Mouse (Mus musculus) B cell, adult 2 months (primary cell): ENCODE measurements around the gene Gnb2.

Experiments used
- DNase-seq, 2 experiments: peaks; one replicate each; pipeline ENCODE4 v3.0.0; 2022

The Gnb2 gene

DNA sequence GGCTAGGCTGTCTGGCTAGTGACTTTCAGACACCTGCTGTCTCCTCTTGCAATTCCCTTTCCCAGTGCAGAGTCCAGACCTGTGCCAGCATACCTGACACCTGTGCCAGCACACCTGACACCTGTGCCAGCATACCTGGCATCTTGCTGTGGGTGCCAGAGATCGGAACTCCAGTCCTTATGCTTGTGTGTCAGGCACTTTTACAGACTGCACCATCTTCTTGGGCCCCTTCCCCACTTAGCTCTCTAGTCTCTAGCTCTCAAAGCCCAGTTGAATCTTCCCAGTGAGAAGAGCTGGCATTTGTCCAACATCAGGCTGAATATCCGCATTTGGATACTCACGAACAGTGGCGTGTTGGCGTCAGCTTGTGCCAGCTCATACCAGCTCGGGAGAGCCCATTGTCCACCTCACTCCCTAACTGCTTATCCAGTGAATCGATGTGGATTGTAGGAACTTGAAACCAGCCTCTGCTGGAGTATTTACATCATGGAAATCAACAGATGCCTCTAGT lies 6.0 kb upstream of the Gnb2 start:
- DNase-seq = no peak

DNA sequence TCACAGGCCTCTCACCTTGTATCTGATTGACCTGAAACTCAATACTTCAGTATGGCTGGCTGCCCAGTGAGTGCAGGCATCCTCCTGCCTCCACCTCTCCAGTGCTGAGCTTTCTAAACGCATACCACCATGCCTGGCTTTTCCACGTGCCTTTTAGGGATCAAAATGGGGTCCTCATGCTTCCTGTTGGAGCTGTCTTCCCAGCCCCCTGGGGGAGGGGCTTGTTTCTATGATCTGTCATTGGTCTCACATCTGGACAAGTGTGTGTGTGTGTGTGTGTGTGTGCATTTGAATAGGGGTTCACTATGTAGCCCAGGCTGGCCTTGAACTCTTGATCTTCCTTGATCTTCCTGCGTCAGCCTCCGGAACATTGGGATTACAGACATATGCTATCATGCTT lies 4.2 kb upstream of the Gnb2 start:
- no peak for DNase-seq

DNA sequence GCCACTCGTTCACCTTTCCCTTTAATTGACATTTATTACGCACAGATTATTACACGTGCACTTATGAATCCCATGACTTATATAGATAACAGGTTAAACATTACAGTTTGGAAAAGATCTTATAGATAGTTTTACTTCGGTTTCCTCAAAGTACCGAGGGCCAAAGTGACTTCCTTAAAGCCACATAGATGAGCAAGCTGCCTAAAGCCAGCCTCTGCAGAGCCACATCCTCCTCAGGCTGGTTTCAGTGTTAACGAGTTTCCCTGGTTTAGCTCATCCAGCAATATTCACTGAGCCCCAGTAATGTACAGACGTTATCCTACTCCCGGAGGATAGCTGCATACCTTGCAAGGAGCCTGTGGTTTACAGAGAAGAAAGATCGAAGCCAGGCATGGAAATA lies 2.0 kb upstream of the Gnb2 start:
- no peak for DNase-seq

DNA sequence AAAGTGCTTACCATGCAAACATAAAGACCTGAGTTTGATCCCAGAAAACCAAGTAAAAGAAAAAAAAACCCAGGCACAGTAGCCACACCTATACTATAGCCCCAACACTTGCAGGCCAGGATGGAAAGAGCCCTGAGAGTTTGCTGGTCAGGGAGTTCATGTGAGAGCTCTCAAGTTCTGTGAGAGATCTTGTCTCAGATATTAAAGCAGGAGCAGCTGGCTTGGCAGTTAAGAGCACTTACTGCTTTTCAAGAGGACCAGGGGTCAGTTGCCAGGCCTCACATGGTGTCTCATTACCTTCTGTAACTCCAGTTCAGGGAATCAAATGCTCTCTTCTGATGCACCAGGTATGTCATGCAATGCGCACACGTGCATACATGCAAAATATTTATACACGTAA lies 1.5 kb upstream of the Gnb2 start:
- DNase-seq = no peak

DNA sequence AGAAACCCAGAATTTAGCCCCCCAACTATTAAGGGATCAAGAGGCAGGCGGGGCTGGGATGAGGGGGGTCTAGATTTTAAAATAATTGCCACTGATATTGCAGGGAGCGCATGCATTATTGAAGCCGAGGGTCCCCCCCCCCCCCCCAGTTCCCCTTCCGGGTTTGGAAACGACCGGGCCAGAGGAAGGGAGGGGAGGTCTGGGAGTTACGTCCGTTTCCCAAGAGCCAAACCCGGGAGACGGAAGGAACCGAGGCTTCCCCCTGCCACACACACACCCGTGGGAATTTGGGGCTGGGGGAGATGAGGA lies 548 bp downstream of the Gnb2 start:
- no peak for DNase-seq

DNA sequence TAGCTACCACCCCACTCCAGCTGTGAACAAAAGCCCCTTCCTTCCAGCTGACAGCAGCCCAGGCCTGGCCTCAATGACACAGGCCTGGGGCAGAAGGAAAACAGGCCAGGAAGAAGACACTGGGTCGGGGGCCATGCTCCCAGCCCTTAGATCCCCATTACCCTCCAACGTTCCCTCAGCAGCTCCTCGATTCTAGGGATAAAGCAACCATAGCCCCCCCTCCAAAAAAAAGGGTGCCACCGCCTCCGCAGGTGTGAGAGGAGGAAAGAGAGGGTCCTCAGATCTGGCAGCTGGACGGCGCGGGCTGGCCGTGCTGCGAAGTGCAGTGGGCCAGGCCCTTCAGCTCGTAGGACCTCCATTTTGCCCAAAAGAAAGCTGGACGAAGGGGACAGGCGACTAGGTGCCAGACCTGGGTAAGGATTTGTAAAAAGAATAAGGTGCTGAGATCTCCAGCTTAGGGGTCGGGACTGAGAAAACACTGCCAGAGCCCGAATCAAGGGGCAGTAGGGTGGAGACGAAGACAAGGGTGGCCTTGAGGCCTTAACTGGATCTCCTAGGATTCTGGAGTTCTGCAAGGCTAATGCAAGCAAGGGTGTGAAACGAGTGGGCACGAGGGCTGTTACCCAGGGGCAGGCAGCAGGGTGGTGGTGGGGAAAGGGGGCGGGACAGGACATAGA lies 1.0 kb downstream of the Gnb2 start:
- peak; percentile 27 to 34 for DNase-seq

DNA sequence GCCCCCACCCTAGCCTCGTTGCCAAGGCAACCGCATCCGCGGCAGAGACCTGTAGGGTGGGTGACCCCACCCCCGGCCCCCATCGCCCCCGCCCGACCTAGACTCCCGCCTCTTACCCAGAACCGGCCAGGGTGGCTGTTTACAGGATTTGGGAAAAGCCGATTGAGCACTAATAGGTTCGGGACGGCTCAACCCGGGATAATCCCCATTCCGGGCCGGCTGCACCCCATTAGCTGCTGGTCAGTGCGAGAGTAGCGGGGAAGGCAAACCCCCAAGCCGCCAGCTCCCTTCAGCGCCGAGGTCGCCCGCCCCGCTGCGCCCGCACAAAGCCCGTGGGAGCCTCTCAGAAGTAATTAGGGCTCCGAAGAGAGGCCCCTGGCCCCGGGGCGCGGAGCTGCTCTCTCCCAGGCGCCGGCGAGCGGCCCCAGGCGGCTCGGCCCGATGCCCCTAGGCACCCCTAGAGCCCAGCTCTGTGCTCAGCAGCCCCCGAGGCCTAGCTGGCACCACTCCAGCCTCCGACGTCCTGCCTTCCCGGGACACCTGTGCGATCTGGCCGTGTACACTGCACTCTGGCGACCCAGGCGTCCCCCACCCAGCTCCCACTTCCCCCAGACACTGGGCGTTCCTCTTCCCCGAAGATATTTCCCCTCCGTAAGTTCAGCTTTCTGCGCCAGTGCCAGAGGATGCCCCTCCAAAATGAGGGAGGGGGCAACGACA lies 1.7 kb downstream of the Gnb2 start:
- DNase-seq = peak; percentile 48 to 61

DNA sequence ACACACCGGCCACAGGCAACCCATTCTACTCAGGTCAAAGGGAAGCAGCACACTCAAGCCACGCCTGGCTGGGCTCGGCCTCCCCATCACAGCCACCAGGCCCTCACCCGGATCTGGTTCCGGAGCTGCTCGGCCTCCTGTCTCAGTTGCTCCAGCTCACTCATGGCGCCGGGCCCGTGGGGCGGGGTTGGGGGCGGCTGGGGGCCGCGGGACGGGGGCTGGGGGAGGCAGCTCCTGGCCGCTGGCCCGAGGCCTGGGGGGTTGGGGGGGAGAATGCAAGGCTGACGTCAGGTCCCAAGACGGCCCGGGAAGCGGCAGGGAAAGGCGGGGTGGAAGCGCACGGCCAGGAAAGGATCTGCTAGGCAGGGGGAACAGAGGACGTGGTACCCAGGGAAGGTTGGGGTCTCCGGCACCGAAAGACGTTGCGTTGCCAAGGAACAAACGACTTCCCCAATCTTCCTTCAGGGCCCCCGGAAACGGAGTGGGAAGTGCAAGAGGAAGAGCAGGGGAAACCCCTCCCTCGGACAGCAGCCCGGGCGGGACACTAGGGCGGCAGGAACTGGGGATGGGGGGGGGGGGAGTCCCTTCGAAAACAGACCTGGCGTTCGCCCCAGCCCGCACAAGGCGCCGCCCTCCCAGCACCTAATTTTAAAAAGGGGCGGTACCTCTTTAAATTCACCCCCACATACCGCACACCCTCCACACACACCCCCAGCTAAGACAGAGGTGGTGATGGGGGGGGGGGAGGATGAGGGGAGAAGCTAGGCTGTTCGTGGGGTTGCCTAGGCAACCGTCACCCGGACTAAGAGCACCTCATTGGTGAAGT lies 2.5 kb downstream of the Gnb2 start:
- DNase-seq = peak; percentile 78 to 79

DNA sequence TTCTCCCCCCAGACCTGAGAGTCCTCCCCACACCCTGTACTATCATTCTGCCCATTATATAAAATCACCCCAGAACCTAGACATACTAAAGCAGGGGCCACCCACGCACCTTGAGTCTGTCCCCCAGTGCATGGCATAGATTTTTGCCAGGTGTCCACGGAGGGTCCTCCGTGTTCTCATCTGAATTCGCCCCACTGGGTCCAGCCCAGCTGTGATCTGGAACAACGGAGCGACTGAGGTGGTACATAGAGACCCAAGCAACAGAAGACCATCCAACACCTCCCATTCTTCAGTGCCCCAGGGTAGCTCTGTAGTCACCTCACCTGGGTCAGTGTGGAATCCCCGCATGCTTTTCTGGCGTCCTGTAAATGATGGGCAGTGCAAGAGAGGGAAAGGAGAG lies 3.2 kb downstream of the Gnb2 start:
- no peak for DNase-seq

DNA sequence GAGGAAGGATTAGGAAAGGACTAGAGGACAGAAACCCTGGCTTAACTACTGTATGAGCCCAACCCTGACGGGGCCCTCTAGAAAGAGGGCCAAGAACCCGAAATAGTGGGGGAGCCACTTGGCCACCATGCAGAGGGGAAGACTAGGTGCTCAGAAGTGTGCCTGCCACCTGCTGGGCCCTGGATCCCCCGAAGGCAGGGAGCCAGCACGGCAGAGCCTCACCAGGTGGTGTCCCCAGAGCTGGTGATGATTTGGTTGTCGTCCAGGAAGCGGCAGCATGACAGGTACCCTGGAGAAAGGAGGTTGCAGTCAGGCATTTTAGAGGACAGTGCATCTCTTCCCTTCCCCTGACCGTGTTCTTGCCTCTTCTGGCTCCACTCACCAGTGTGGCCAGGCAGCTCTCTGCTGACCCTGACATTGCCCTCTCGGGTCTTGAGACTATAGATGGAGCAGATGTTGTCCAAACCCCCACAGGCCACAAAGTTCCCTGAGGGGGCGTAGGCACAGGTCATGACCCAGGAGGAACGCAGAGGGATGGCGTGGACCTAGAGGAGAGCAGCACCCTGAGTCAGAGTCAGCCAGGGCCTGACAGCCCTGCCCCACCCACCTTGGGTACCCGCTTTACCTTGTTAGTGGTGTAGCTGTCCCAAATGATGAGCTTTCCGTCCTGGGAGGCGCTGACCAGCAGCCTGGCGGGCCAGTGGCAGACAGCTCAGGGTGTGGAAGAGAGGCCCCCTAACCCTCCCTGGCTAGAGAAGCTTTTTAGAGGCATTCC lies 3.9 kb downstream of the Gnb2 start:
- no peak for DNase-seq

DNA sequence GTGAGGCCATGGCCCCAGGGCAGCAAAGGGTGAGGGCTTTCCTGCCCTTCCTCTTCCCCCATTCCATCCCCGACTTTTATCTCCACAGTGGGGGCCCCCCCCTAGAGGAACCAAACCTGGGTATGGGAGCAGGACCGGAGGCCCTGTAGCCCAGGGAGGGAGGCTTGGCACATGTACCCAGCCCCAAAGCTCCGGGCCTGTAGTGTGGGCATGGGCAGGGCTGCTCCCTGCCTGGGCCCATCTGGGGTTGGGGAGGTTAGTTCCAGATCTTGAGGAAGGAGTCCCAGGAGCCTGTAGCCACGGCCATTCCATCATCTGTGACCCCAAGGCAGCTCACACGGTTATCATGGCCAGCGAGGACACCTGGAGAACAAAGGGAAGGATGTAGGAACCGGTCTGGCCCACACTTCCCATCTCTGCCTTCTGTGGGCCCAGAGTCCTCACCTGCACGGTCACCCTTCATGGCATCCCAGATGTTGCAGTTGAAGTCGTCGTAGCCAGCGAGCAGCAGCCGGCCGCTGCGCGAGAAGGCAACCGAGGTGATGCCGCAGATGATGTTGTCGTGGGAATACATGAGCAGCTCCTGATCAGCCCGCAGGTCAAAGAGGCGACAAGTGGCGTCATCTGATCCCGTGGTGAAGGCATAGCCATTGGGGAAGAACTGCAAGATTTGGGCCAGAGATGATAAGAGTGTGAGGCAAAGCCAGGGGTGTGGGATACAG lies 4.9 kb downstream of the Gnb2 start:
- no peak for DNase-seq

DNA sequence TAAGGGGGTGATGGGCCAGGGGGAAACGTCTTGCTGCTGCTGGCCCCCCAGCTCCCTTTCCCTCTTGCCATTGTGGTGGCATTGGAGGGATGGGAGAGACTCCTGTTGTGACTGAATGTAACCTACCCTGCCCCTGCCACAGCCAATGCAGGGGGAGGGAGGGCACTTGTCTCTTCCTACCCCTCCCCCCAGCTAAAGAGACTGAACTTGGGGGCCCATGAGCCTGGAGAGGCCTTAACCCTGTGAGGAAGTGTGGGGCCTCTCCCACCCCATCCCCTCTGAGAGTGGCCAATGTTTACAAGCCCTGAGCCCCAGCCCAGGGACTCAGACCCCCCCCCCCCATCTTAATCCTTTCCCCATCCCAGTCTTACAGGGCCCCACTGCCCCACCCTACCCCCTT lies 5.9 kb downstream of the Gnb2 start:
- DNase-seq = no peak

DNA sequence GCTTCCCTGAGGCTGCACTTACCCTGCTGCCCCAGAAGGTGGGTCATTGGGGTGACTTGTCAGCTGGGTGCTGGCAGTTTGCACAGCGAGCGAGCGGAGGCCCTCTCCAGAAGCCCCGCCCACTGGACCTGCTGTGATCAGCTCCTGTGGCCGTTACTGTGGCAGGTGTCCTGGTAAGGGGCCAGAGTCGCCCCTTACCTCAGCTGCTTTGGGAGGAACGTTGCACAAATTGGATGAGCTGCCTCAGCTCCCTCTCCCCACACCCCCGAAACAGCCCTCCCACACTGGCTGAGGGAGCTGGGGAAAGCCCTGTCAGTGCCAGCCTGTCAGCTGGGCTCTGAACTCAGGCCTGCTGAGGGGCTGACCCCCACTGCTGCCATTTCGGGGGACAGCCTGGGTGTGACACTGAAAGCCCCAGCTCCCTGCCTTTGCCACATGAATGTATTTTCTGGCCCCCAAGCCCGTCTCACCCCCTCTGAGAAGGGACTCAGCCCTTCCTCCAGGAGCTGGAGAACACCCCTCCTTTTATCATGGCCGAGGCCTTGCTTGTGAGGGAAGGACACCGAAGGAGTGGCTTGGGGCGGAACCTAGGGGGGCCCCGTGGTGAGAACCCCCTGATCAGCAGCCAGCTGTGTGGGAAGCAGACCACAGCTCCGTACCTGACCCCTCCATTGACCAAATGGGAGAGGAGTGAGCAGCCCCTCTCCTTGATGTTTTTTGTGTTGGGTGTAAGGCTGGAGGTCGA lies 6.9 kb downstream of the Gnb2 start:
- peak in 1 of 2 experiments; percentile 20 for DNase-seq

DNA sequence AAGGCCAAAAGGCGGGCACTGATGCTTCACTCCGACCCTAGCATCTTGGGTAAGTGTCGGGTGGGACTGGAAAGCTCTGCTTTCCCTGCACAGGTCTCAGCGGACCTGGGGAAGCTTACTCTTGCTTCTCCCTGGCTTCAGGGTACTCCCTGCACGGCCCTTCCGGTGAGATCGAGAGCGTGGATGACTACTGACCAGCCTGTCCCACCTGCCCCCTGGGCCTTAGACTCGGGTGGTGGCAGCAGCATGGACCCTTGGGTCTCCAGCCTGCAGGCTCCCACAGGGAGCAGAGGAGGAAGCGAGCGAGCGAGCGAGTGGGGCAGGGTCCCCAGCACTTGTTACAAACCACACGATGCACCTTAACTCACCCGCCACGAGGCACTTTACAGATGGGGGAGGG lies 7.8 kb downstream of the Gnb2 start:
- no peak for DNase-seq

DNA sequence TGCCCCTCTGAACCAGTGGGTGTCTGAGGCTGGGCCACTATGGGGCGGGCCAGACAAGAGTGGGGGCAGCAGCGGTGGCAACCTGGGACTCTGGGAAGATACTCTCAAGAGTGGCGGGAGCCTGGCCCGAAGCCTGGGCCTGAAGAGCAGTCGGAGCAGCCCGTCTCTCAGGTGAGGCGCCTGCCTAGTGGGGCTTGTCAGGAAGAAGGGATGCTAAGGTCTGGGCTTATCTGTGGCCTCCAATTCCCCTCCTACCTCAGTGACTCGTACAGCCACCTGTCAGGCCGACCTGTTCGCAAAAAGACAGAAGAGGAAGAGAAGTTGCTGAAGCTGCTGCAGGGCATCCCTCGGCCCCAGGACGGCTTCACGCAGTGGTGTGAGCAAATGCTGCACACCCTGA lies 8.6 kb downstream of the Gnb2 start:
- DNase-seq = no peak

DNA sequence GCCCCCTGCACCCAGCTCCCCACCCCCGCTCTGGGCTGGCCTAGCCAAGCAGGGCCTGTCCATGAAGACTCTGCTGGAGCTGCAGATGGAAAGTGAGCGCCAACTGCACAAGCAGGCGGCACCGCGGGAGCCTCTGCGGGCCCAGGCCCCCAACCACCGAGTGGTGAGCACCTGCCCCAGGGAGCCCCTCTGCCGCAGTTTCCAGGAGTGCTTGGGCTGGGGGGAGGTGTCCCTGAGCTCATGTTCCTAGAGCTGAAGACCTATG lies 9.1 kb downstream of the Gnb2 start:
- no peak for DNase-seq

DNA sequence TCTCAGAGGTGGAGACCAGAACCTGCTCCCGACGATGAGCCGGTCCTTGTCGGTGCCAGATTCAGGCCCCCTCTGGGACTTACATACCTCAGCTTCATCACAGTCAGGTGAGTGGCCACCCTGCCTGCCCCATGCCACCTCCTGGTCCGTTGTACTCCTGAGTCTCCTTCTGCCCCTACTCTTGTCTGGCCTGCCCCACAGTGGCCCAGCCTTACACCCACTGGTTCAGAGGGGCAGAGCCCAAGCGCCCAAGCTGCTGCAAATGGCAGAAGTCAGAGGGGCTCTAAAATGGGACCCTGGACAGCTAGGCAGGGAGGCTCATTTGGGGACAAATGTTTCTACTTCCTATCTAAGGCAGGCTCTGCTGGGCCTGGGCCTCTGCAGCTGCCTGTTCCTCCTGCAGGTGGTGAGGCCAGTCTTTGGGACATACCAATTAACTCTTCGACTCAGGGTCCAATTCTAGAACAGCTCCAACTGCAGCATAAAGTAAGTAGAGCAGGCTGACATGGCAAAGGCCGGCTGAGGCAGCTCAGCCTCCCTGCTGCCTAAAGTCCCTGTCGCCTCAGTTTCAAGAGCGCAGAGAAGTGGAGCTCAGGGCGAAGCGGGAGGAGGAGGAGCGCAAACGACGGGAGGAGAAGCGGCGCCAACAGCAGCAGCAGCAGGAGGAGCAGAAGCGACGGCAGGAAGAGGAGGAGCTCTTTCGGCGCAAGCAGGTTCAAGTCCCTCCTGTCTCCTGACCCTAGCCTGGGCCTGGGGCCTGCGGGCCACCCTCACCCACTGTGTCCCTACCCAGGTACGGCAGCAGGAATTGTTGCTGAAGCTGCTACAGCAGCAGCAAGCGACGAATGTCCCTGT lies 9.7 kb downstream of the Gnb2 start:
- no peak for DNase-seq

DNA sequence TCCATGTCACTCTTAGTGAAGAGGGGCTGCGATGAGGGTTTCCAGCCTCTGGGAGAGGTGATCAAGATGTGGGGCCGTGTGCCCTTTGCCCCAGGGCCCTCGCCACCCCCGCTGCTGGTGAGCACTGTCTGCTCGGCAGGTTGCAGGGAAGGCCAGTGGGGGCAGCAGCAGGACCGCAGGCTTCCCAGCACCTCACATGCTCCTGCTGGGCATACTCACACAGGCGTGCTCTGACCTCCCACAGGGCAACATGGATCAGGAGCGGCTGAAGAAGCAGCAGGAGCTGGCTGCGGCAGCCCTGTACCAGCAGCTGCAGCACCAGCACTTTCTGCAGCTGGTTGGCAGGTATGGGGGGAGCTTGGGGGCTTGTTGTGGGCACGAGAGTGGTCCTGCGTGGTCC lies 10.6 kb downstream of the Gnb2 start:
- DNase-seq = no peak

DNA sequence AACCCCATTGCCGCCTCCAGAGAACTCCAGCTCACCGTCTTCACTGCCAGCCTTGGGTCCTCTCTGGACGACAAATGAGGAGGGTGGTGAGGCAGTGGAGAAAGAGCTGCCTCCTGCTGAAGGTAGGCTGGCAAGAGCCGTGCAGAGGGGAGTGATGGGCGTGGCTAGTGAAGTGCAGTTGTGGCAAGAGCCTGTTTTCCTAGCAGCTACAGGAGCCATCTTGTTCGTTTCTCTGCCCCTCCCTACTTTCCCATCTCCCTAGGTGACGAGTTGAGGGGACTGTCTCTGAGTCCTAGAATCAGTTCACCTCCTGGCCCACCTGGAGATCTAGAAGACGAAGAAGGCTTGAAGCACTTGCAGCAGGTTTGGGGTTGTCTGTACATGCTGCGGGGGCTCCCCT lies 11.4 kb downstream of the Gnb2 start:
- DNase-seq = no peak

DNA sequence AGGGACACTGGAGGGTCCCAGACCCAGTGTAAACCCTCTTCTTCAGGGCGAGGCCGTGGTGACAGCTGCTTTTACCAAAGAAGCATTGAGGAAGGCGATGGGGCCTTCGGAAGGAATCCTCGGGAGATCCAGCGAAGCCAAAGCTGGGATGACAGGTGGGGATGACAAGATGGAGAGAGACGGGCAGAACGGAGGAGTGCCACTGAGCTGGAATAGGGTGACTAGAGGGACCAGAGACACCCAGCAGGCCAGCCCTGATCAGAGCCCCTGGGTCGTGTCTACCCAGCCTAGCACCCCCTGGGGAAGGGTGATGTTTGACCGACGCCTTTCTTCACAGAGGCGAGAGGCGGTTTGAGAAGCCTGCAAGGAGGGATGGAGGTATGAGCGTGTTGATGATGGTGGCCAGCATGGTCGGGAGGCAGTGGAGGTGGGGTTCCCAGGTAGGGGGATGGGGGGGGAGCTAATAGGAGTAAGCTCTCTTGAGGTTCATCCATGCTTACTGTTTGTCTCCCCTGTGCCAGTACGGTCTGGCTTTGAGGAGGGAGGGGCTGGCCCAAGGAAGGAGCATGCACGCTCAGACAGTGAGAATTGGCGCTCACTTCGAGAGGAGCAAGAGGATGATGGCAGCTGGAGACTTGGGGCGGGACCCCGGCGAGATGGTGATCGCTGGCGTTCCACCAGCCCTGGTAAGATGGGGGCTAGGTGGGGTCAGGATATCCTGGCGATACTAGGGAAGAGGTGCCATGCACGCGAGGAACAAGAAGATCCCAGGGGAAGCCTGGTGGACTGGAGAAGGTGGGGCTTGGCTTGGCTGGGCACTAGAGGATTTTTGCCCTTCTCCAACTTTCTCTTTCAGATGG lies 13.4 kb downstream of the Gnb2 start:
- DNase-seq = no peak
